Mouse (Mus musculus) hindbrain, embryonic 15.5 days (tissue): ENCODE results near the gene Fam20b. TPM values are rescaled to one million over a fixed set of nuclear protein-coding genes. Genes with fewer than 3 reads are reported as not detected.

Experiments used
- ATAC-seq: fragments of 200-750 bp; cut with Nextera tagmentation; 2 replicates; pipeline ENCODE4 v1.8.0; 2017; ENCODE audit warnings: low read depth, moderate number of reproducible peaks, moderate TSS enrichment; ENCODE audit not compliant: low FRiP score
- H3K27ac ChIP-seq: fragments of 300-500 bp; sonication (generic); replicated peaks from 2 replicates; pipeline ENCODE4 v1.5.1; 2015; ENCODE audit warnings: mild to moderate bottlenecking, inconsistent platforms
- H3K27me3 ChIP-seq: fragments of 300-500 bp; sonication (generic); 2 replicates; pipeline ENCODE4 v1.6.1; 2015; ENCODE audit warnings: control low read depth, inconsistent platforms
- H3K36me3 ChIP-seq: fragments of 300-500 bp; sonication (generic); 2 replicates; pipeline ENCODE4 v1.6.1; 2015; ENCODE audit warnings: control low read depth, inconsistent platforms
- H3K4me1 ChIP-seq: fragments of 300-500 bp; sonication (generic); replicated peaks from 2 replicates; pipeline ENCODE4 v1.6.1; 2015; ENCODE audit warnings: control low read depth, inconsistent platforms
- H3K4me2 ChIP-seq: fragments of 300-500 bp; sonication (generic); 2 replicates; pipeline ENCODE4 v1.6.1; 2015; ENCODE audit warnings: moderate library complexity, mild to moderate bottlenecking, inconsistent platforms
- H3K4me3 ChIP-seq: fragments of 300-500 bp; sonication (generic); 2 replicates; pipeline ENCODE4 v1.5.1; 2015; ENCODE audit warnings: mild to moderate bottlenecking, inconsistent platforms
- H3K9ac ChIP-seq: fragments of 300-500 bp; sonication (generic); 2 replicates; pipeline ENCODE4 v1.6.1; 2015; ENCODE audit warnings: inconsistent platforms
- H3K9me3 ChIP-seq: fragments of 300-500 bp; sonication (generic); 2 replicates; pipeline ENCODE4 v1.6.1; 2016; ENCODE audit warnings: control low read depth, inconsistent platforms
- WGBS: fragments of 180-500 bp; shearing (Covaris S2); methylation state at CpG from one replicate; pipeline ENCODE4 v1.1.7; 2015; 5-methylcytosine and 5-hydroxymethylcytosine counted together
- polyA plus RNA-seq: library from polyadenylated mRNA; unstranded; fragments of >200 nt; fragmentation: Nextera tagmentation; extraction: Ambion mirVana; gene quantifications from 2 replicates; pipeline ENCODE4 v1.2.1, GENCODE M21; 2015

The Fam20b gene
- polyA plus RNA-seq, 1 experiment from 2014 or later, result 32.7 TPM

GRCm38 (mm10) chr1:156676596-156676995, 42.3 kb downstream of the Fam20b start:
- H3K9ac ChIP-seq, result no peak overlapping the region
- H3K4me1 ChIP-seq, result peaks cover 17% of the 10 kb centered on the region
- peaks cover 10% of the 10 kb centered on the region for H3K36me3 ChIP-seq
- peaks cover 12% of the 10 kb centered on the region; the same call in 1 of the 2 replicates for H3K27me3 ChIP-seq
- H3K9me3 ChIP-seq, result no peaks in the 10 kb centered on the region
- no peak overlapping the region for H3K4me2 ChIP-seq
- no peak for ATAC-seq
- no peak overlapping the region for H3K4me3 ChIP-seq
- WGBS, result 82% methylated on average over 5 of the region's 5 CpGs
- no peak overlapping the region for H3K27ac ChIP-seq

- Histone ChIP-seq H3K9ac (no peak overlapping the region), H3K27me3 (peaks cover 12% of the 10 kb centered on the region; the same call in 1 of the 2 replicates)
- ATAC-seq, result no peak
Measured at GRCm38 (mm10) chr1:156676171-156676570, 42.7 kb downstream of the Fam20b start.

GRCm38 (mm10) chr1:156674195-156675000, 44.5 kb downstream of the Fam20b start, which contains the start of gene Tor3a:
TSS of gene Tor3a (minus strand) at chr1:156674356.
- peak within 1 kb of the TSS; percentile 51 for H3K9ac ChIP-seq
- no peaks in the 10 kb centered on the region for H3K36me3 ChIP-seq
- H3K4me2 ChIP-seq, result peak within 1 kb of the TSS; percentile 97
- no peak within 1 kb of the TSS for H3K27ac ChIP-seq
- WGBS, result 7% methylated on average over 37 of the region's 37 CpGs
- H3K4me3 ChIP-seq, result peak within 1 kb of the TSS; percentile 51
- peak; percentile 74 for ATAC-seq
- H3K4me1 ChIP-seq, result peaks cover 17% of the 10 kb centered on the region
- H3K27me3 ChIP-seq, result peaks cover 12% of the 10 kb centered on the region; the same call in 1 of the 2 replicates
- H3K9me3 ChIP-seq, result no peaks in the 10 kb centered on the region

More at GRCm38 (mm10) chr1:156676171-156676570, 42.7 kb downstream of the Fam20b start:
- Histone ChIP-seq H3K9me3 (no peaks in the 10 kb centered on the region), H3K4me3 (no peak overlapping the region), H3K4me1 (peaks cover 17% of the 10 kb centered on the region), H3K36me3 (peaks cover 7% of the 10 kb centered on the region), H3K4me2 (no peak overlapping the region), H3K27ac (no peak overlapping the region)
- WGBS, result 38% methylated on average over 12 of the region's 12 CpGs

- H3K4me2 ChIP-seq, result peak overlapping the region; percentile 97
- 2% methylated on average over 29 of the region's 29 CpGs for WGBS
- H3K4me3 ChIP-seq, result peak overlapping the region; percentile 51
- peaks cover 17% of the 10 kb centered on the region for H3K4me1 ChIP-seq
- H3K36me3 ChIP-seq, result no peaks in the 10 kb centered on the region
- ATAC-seq, result no peak
- H3K9ac ChIP-seq, result peak overlapping the region; percentile 51
- no peaks in the 10 kb centered on the region for H3K9me3 ChIP-seq
- no peak overlapping the region for H3K27ac ChIP-seq
- peaks cover 12% of the 10 kb centered on the region; the same call in 1 of the 2 replicates for H3K27me3 ChIP-seq
Measured at GRCm38 (mm10) chr1:156673476-156674194, 45.3 kb downstream of the Fam20b start.

GRCm38 (mm10) chr1:156672720-156673475, 46.0 kb downstream of the Fam20b start:
- Histone ChIP-seq H3K27ac (no peak overlapping the region), H3K36me3 (no peaks in the 10 kb centered on the region), H3K4me3 (peak overlapping the region; percentile 51), H3K27me3 (peaks cover 12% of the 10 kb centered on the region; the same call in 1 of the 2 replicates), H3K9ac (0 out of 2 replicates have a peak overlapping the region, but pooled peaks have one; percentile 51), H3K4me2 (peak overlapping the region; percentile 97), H3K4me1 (peaks cover 17% of the 10 kb centered on the region), H3K9me3 (no peaks in the 10 kb centered on the region)
- WGBS, result 7% methylated on average over 14 of the region's 14 CpGs
- ATAC-seq, result no peak

- no peak overlapping the region for H3K4me2 ChIP-seq
- WGBS, result 90% methylated on average over 3 of the region's 3 CpGs
- peaks cover 12% of the 10 kb centered on the region; the same call in 1 of the 2 replicates for H3K27me3 ChIP-seq
- H3K9ac ChIP-seq, result no peak overlapping the region
- no peaks in the 10 kb centered on the region for H3K36me3 ChIP-seq
- no peak for ATAC-seq
- H3K4me1 ChIP-seq, result peaks cover 17% of the 10 kb centered on the region
- H3K27ac ChIP-seq, result no peak overlapping the region
- no peak overlapping the region for H3K4me3 ChIP-seq
- H3K9me3 ChIP-seq, result no peaks in the 10 kb centered on the region
Measured at GRCm38 (mm10) chr1:156671921-156672320, 47.0 kb downstream of the Fam20b start.

GRCm38 (mm10) chr1:156669208-156669983, 49.5 kb downstream of the Fam20b start:
- H3K27ac ChIP-seq, result no peak overlapping the region
- no peaks in the 10 kb centered on the region for H3K9me3 ChIP-seq
- no peaks in the 10 kb centered on the region for H3K36me3 ChIP-seq
- H3K4me2 ChIP-seq, result no peak overlapping the region
- WGBS, result 45% methylated on average over 11 of the region's 11 CpGs
- no peak overlapping the region for H3K4me3 ChIP-seq
- H3K9ac ChIP-seq, result no peak overlapping the region
- H3K4me1 ChIP-seq, result peaks cover 13% of the 10 kb centered on the region
- no peak for ATAC-seq
- H3K27me3 ChIP-seq, result 0 out of 2 replicates have a peak, but pooled peaks cover 8% of the 10 kb centered on the region

GRCm38 (mm10) chr1:156668602-156669001, 50.3 kb downstream of the Fam20b start:
- H3K9me3 ChIP-seq, result no peaks in the 10 kb centered on the region
- H3K27ac ChIP-seq, result no peak overlapping the region
- WGBS, result 41% methylated on average over 5 of the region's 5 CpGs
- no peak overlapping the region for H3K9ac ChIP-seq
- H3K4me2 ChIP-seq, result no peak overlapping the region
- ATAC-seq, result no peak
- peaks cover 5% of the 10 kb centered on the region for H3K4me1 ChIP-seq
- H3K4me3 ChIP-seq, result no peak overlapping the region
- no peaks in the 10 kb centered on the region for H3K36me3 ChIP-seq
- 0 out of 2 replicates have a peak, but pooled peaks cover 6% of the 10 kb centered on the region for H3K27me3 ChIP-seq

GRCm38 (mm10) chr1:156667141-156667926, 51.6 kb downstream of the Fam20b start:
- WGBS, result 89% methylated on average over 23 of the region's 23 CpGs
- no peak overlapping the region for H3K4me3 ChIP-seq
- H3K4me1 ChIP-seq, result no peaks in the 10 kb centered on the region
- H3K27me3 ChIP-seq, result 0 out of 2 replicates have a peak, but pooled peaks cover 2% of the 10 kb centered on the region
- H3K9ac ChIP-seq, result no peak overlapping the region
- H3K36me3 ChIP-seq, result no peaks in the 10 kb centered on the region
- H3K4me2 ChIP-seq, result no peak overlapping the region
- no peak for ATAC-seq
- H3K9me3 ChIP-seq, result no peaks in the 10 kb centered on the region
- H3K27ac ChIP-seq, result no peak overlapping the region

- Histone ChIP-seq H3K4me1 (no peaks in the 10 kb centered on the region), H3K4me2 (no peak overlapping the region), H3K27ac (no peak overlapping the region), H3K9me3 (no peaks in the 10 kb centered on the region), H3K27me3 (no peaks in the 10 kb centered on the region), H3K36me3 (peaks cover 4% of the 10 kb centered on the region; the same call in 1 of the 2 replicates), H3K9ac (no peak overlapping the region), H3K4me3 (no peak overlapping the region)
- ATAC-seq, result no peak
- WGBS, result 87% methylated on average over 8 of the region's 8 CpGs
Measured at GRCm38 (mm10) chr1:156665777-156666176, 53.1 kb downstream of the Fam20b start.
